Mouse (Mus musculus) midbrain, postnatal 0 days (tissue): ENCODE measurements around the gene Fam83d. TPM values are rescaled to one million over a fixed set of nuclear protein-coding genes. Genes with fewer than 3 reads are reported as not detected.

Experiments
- ATAC-seq: fragments of 200-750 bp; cut with Nextera tagmentation; 2 replicates; pipeline ENCODE4 v1.8.0; 2017; ENCODE audit warnings: moderate number of reproducible peaks, mild to moderate bottlenecking, moderate TSS enrichment, moderate library complexity; ENCODE audit not compliant: low FRiP score
- DNase-seq: peaks from one replicate; pipeline ENCODE4 v3.0.0-alpha.2; 2015; ENCODE audit warnings: low spot score
- H3K27ac ChIP-seq: fragments of 300-500 bp; sonication (generic); 2 replicates; pipeline ENCODE4 v1.5.1; 2014; ENCODE audit warnings: low read depth, mild to moderate bottlenecking, low read length, mixed read lengths
- H3K27me3 ChIP-seq: fragments of 300-500 bp; sonication (generic); 2 replicates; pipeline ENCODE4 v1.6.1; 2014; ENCODE audit warnings: low read length, control low read depth, mixed read lengths; ENCODE audit not compliant: insufficient read depth
- H3K36me3 ChIP-seq: fragments of 300-500 bp; sonication (generic); 2 replicates; pipeline ENCODE4 v1.6.1; 2014; ENCODE audit warnings: low read length, control low read depth, mixed read lengths; ENCODE audit not compliant: insufficient read depth
- H3K4me1 ChIP-seq: fragments of 300-500 bp; sonication (generic); 2 replicates; pipeline ENCODE4 v1.6.1; 2014; ENCODE audit warnings: mild to moderate bottlenecking, control low read depth, antibody characterized with exemption, low read length, mixed read lengths; ENCODE audit not compliant: insufficient read depth
- H3K4me2 ChIP-seq: fragments of 300-500 bp; sonication (generic); 2 replicates; pipeline ENCODE4 v1.6.1; 2014; ENCODE audit warnings: low read depth, mild to moderate bottlenecking, low read length, mixed read lengths; ENCODE audit not compliant: poor library complexity, severe bottlenecking
- H3K4me3 ChIP-seq: fragments of 300-500 bp; sonication (generic); 2 replicates; pipeline ENCODE4 v1.5.1; 2014; ENCODE audit warnings: low read depth, mild to moderate bottlenecking, low read length, moderate library complexity
- H3K9ac ChIP-seq: fragments of 300-500 bp; sonication (generic); replicated peaks from 2 replicates; pipeline ENCODE4 v1.6.1; 2014; ENCODE audit warnings: mild to moderate bottlenecking, low read length, moderate library complexity, mixed read lengths; ENCODE audit not compliant: poor library complexity, severe bottlenecking
- H3K9me3 ChIP-seq: fragments of 300-500 bp; sonication (generic); 2 replicates; pipeline ENCODE4 v1.6.1; 2016; ENCODE audit warnings: low read length, control low read depth
- CTCF ChIP-seq: IDR thresholded peaks from 2 replicates; pipeline ENCODE4 v1.5.1; 2016; ENCODE audit warnings: antibody characterized with exemption, mild to moderate bottlenecking
- WGBS: fragments of 180-500 bp; shearing (Covaris S2); extraction: QIAGEN DNeasy Blood & Tissue Kit; methylation state at CpG from one replicate; pipeline ENCODE4 v1.1.7; 2014; 5-methylcytosine and 5-hydroxymethylcytosine counted together
- polyA plus RNA-seq: library from polyadenylated mRNA; unstranded; fragments of >200 nt; fragmentation: Nextera tagmentation; extraction: Ambion mirVana; gene quantifications from 2 replicates; pipeline ENCODE4 v1.2.1, GENCODE M21; 2015
- total RNA-seq: library from RNA; depleted of rRNA; stranded (reverse); fragments of >200 nt; gene quantifications from 2 replicates; pipeline ENCODE4 v1.2.3, GENCODE M21; 2014

Gene Fam83d
- total and polyA plus RNA-seq, 2 experiments from 2014 or later, result 3.8 to 6.6 TPM

- H3K9ac ChIP-seq, result no peak overlapping the region
- WGBS, result 61% methylated on average over 6 of the region's 6 CpGs
- no peaks in the 10 kb centered on the region for H3K27me3 ChIP-seq
- no peak overlapping the region for H3K4me2 ChIP-seq
- 0 out of 2 replicates have a peak, but pooled peaks cover 2% of the 10 kb centered on the region for H3K36me3 ChIP-seq
- no peak overlapping the region for H3K27ac ChIP-seq
- ATAC-seq (no peak), DNase-seq (no peak)
- TF ChIP-seq CTCF, result no peak
- H3K4me3 ChIP-seq, result no peak overlapping the region
- H3K4me1 ChIP-seq, result no peaks in the 10 kb centered on the region
- no peaks in the 10 kb centered on the region for H3K9me3 ChIP-seq
These were observed 44.8 kb upstream of the Fam83d start for GRCm38 (mm10) chr2:158722991-158723551.

GRCm38 (mm10) chr2:158723806-158724205, 44.1 kb upstream of the Fam83d start:
- Histone ChIP-seq H3K4me2 (no peak overlapping the region), H3K4me1 (no peaks in the 10 kb centered on the region), H3K9ac (no peak overlapping the region), H3K27me3 (no peaks in the 10 kb centered on the region), H3K4me3 (no peak overlapping the region), H3K36me3 (0 out of 2 replicates have a peak, but pooled peaks cover 2% of the 10 kb centered on the region), H3K9me3 (no peaks in the 10 kb centered on the region), H3K27ac (no peak overlapping the region; the same call in 1 of the 2 replicates)
- WGBS, result 44% methylated on average over 6 of the region's 6 CpGs
- no peak for TF ChIP-seq CTCF
- DNase-seq, result no peak
- ATAC-seq, result no peak

GRCm38 (mm10) chr2:158726252-158726651, 41.6 kb upstream of the Fam83d start:
- no peak overlapping the region for H3K4me3 ChIP-seq
- H3K4me2 ChIP-seq, result no peak overlapping the region
- no peak overlapping the region for H3K9ac ChIP-seq
- no peaks in the 10 kb centered on the region for H3K27me3 ChIP-seq
- H3K4me1 ChIP-seq, result no peaks in the 10 kb centered on the region
- ATAC-seq, result no peak
- no peaks in the 10 kb centered on the region for H3K36me3 ChIP-seq
- WGBS, result 69% methylated on average over 6 of the region's 6 CpGs
- no peak for DNase-seq
- no peak overlapping the region for H3K27ac ChIP-seq
- TF ChIP-seq CTCF, result peak; percentile 30
- no peaks in the 10 kb centered on the region for H3K9me3 ChIP-seq

GRCm38 (mm10) chr2:158728061-158728815, 39.7 kb upstream of the Fam83d start:
- TF ChIP-seq CTCF, result no peak
- no peak overlapping the region for H3K4me3 ChIP-seq
- H3K9me3 ChIP-seq, result no peaks in the 10 kb centered on the region
- no peak overlapping the region for H3K27ac ChIP-seq
- H3K4me2 ChIP-seq, result no peak overlapping the region
- H3K36me3 ChIP-seq, result no peaks in the 10 kb centered on the region
- no peak overlapping the region for H3K9ac ChIP-seq
- no peaks in the 10 kb centered on the region for H3K4me1 ChIP-seq
- ATAC-seq (no peak), DNase-seq (no peak)
- H3K27me3 ChIP-seq, result no peaks in the 10 kb centered on the region
- 56% methylated on average over 7 of the region's 7 CpGs for WGBS

- no peaks in the 10 kb centered on the region for H3K9me3 ChIP-seq
- H3K4me2 ChIP-seq, result no peak overlapping the region
- DNase-seq (no peak), ATAC-seq (no peak)
- no peaks in the 10 kb centered on the region for H3K27me3 ChIP-seq
- no peaks in the 10 kb centered on the region for H3K4me1 ChIP-seq
- 79% methylated on average over 3 of the region's 3 CpGs for WGBS
- H3K4me3 ChIP-seq, result no peak overlapping the region
- no peak for TF ChIP-seq CTCF
- H3K36me3 ChIP-seq, result no peaks in the 10 kb centered on the region
- H3K9ac ChIP-seq, result no peak overlapping the region
- H3K27ac ChIP-seq, result no peak overlapping the region
These were observed 37.0 kb upstream of the Fam83d start for GRCm38 (mm10) chr2:158730896-158731295.

- Histone ChIP-seq H3K4me2 (no peak overlapping the region), H3K27me3 (no peaks in the 10 kb centered on the region), H3K9me3 (no peaks in the 10 kb centered on the region), H3K4me1 (no peaks in the 10 kb centered on the region), H3K36me3 (no peaks in the 10 kb centered on the region), H3K4me3 (no peak overlapping the region), H3K27ac (no peak overlapping the region), H3K9ac (no peak overlapping the region)
- TF ChIP-seq CTCF, result no peak
- 89% methylated on average over 9 of the region's 9 CpGs for WGBS
- DNase-seq (no peak), ATAC-seq (no peak)
These were observed 35.4 kb upstream of the Fam83d start for GRCm38 (mm10) chr2:158732521-158732920.
